Mouse (Mus musculus): ENCODE measurements around the gene Hist1h2bp. TPM values are rescaled to one million over a fixed set of nuclear protein-coding genes. Genes with fewer than 3 reads are reported as not detected.
"Not testable (repeated sequence)": the region's sequence is repeated elsewhere in the genome, so short reads cannot be mapped to it uniquely, and the experiment has no call there.

Gene Hist1h2bp
- total RNA-seq, 4 experiments from 2014 or later: 6.0 to 11.4 (median 8.5) TPM

GRCm38 (mm10) chr13:21783255-21783617, 4.0 kb upstream of the Hist1h2bp start, which contains the start of gene Hist1h3i:
Gene Hist1h3i (minus strand): TSS chr13:21783370.
- peak; percentile 19 to 52 for DNase-seq (ENCODE audit: low spot score in 2 of 2)

- no peak for DNase-seq (ENCODE audit: low spot score in 2 of 2)
Measured at GRCm38 (mm10) chr13:21783734-21784161, 3.5 kb upstream of the Hist1h2bp start.

GRCm38 (mm10) chr13:21784311-21784710, 3.0 kb upstream of the Hist1h2bp start:
- DNase-seq (ENCODE audit: low spot score in 2 of 2): no peak

GRCm38 (mm10) chr13:21786189-21786898, 917 bp upstream of the Hist1h2bp start:
- no peak for DNase-seq (ENCODE audit: low spot score in 2 of 2)

GRCm38 (mm10) chr13:21787760-21788593, 716 bp downstream of the Hist1h2bp start:
- DNase-seq (ENCODE audit: low spot score in 2 of 2): no peak

- no peak for DNase-seq (ENCODE audit: low spot score in 2 of 2)
Measured at GRCm38 (mm10) chr13:21789925-21790324, 2.7 kb downstream of the Hist1h2bp start.

- DNase-seq (ENCODE audit: low spot score in 2 of 2): no peak
Measured at GRCm38 (mm10) chr13:21790601-21791283, 3.5 kb downstream of the Hist1h2bp start.

- no peak for DNase-seq (ENCODE audit: low spot score in 2 of 2)
Measured at GRCm38 (mm10) chr13:21795584-21795983, 8.3 kb downstream of the Hist1h2bp start.

- DNase-seq (ENCODE audit: low spot score in 2 of 2): not testable (repeated sequence)
Measured at GRCm38 (mm10) chr13:21797163-21797562, 9.9 kb downstream of the Hist1h2bp start.

GRCm38 (mm10) chr13:21803058-21803457, 15.8 kb downstream of the Hist1h2bp start:
- DNase-seq (ENCODE audit: low spot score in 2 of 2): not testable (repeated sequence)

- DNase-seq (ENCODE audit: low spot score in 2 of 2): not testable (repeated sequence)
Measured at GRCm38 (mm10) chr13:21810073-21810472, 22.8 kb downstream of the Hist1h2bp start, which contains the start of the genes Hist1h2bq and Hist1h2ao. Gene Hist1h2bq (minus strand): TSS chr13:21810197. Gene Hist1h2ao (plus strand): TSS chr13:21810465.

- DNase-seq (ENCODE audit: low spot score in 2 of 2): not testable (repeated sequence)
Measured at GRCm38 (mm10) chr13:21811074-21811473, 23.8 kb downstream of the Hist1h2bp start.

GRCm38 (mm10) chr13:21811539-21811938, 24.3 kb downstream of the Hist1h2bp start, which contains the start of gene Hist1h4m:
Gene Hist1h4m (plus strand): TSS chr13:21811746.
- peak; percentile 27 to 32 for DNase-seq (ENCODE audit: low spot score in 2 of 2)

GRCm38 (mm10) chr13:21812092-21812491, 24.8 kb downstream of the Hist1h2bp start:
- DNase-seq (ENCODE audit: low spot score in 2 of 2): not testable (repeated sequence)

GRCm38 (mm10) chr13:21820082-21820890, 33.0 kb downstream of the Hist1h2bp start:
- DNase-seq (ENCODE audit: low spot score in 2 of 2): not testable (repeated sequence)

- DNase-seq (ENCODE audit: low spot score in 2 of 2): no peak
Measured at GRCm38 (mm10) chr13:21828511-21828910, 41.2 kb downstream of the Hist1h2bp start.

- no peak for DNase-seq (ENCODE audit: low spot score in 2 of 2)
Measured at GRCm38 (mm10) chr13:21830344-21830743, 43.1 kb downstream of the Hist1h2bp start.

- peak in 1 of 2 experiments; percentile 30 for DNase-seq (ENCODE audit: low spot score in 2 of 2)
Measured at GRCm38 (mm10) chr13:21831418-21832394, 44.4 kb downstream of the Hist1h2bp start, which contains the start of gene Hist1h4n. Gene Hist1h4n (minus strand): TSS chr13:21832196.

GRCm38 (mm10) chr13:21833461-21833860, 46.2 kb downstream of the Hist1h2bp start, which contains the start of the genes Hist1h2ap and Hist1h2br:
Gene Hist1h2ap (minus strand): TSS chr13:21833507.
Gene Hist1h2br (plus strand): TSS chr13:21833743.
- not testable (repeated sequence) for DNase-seq (ENCODE audit: low spot score in 2 of 2)
